ENCODE assay signal across 21 mouse cellular contexts in the genomic region with DNA sequence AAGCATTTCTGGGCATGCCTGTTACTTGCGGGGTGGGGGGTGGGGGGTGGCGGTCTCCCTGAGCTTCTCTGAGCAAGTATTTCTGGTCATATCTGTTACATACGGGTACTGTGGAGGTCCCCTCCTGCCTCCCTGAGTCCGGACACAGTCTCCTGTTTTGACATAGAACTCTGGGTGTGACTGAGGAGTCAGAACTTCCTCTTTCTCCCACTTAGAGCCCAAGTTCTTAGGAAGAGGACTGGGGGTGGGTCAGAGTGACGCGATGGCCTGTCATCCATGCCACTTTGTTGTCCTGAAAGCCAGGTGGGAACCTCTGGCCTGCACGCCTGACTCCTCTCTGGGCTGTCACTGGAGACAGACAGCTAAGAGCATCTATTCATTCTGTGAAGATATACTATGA. TPM values are rescaled to one million over a fixed set of nuclear protein-coding genes. Genes with fewer than 3 reads are reported as not detected.
DNase-seq lines count a peak whose midpoint lies in the region; ATAC-seq and TF ChIP-seq lines count a peak whose summit lies in the region.
"Had no signal": no experiment of that assay in that cellular context is flagged by ENCODE, and none has a peak within 500 bp of the region (broad histone marks: within the 10 kb centered on the region; RNA-seq: fewer than 3 reads in every experiment).

No protein-coding gene starts in this region.

- TF ChIP-seq RAD21 in MEL (IDR thresholded peaks at IDR 0.05; ENCODE audit: low read depth, low read length): no peak

- no peaks in the 10 kb centered on the region for H3K36me3 ChIP-seq in liver, embryonic 16.5 days (ENCODE audit: control insufficient read depth, insufficient read depth)
- H3K36me3 ChIP-seq in liver, embryonic 11.5 days (ENCODE audit: control insufficient read depth, insufficient read depth, low read length): no peaks in the 10 kb centered on the region
- H3K36me3 ChIP-seq in MEL (ENCODE audit: control insufficient read depth in 1 of 2, insufficient read depth in 2 of 2, low read length in 2 of 2): peaks cover 0 to 4% of the 10 kb centered on the region in 2 experiments; a peak in 2 of 4 replicates
- H3K36me3 ChIP-seq in megakaryocyte, embryonic 14.5 days (replicated peaks; ENCODE audit: low read length): no peaks in the 10 kb centered on the region
- H3K36me3 ChIP-seq: hindbrain, embryonic 13.5 days; kidney, embryonic 15.5 days; neural tube, embryonic 12.5 days had no signal

- no peak overlapping the region for H3K4me2 ChIP-seq in liver, embryonic 16.5 days (ENCODE audit: low read depth, low read length)
- H3K4me2 ChIP-seq in liver, embryonic 11.5 days: no peak overlapping the region
- H3K4me2 ChIP-seq: forebrain, embryonic 13.5 days; hindbrain, embryonic 13.5 days; kidney, embryonic 15.5 days; lung, embryonic 14.5 days; neural tube, embryonic 12.5 days had no signal

- ATAC-seq in liver, embryonic 16.5 days (ENCODE audit: low read depth): peak; percentile 45
- no peak for ATAC-seq in liver, embryonic 11.5 days (replicated peaks; ENCODE audit: low FRiP score)
- no peak for ATAC-seq in frontal cortex, adult (ENCODE audit: low TSS enrichment)
- ATAC-seq: forebrain, embryonic 13.5 days had no signal

- TF ChIP-seq CTCF in MEL (IDR thresholded peaks at IDR 0.05 in 2 of 3, conservative IDR thresholded peaks at IDR 0.05 in 1 of 3; ENCODE audit: control insufficient read depth in 1 of 3, insufficient read depth in 1 of 3, low read depth in 2 of 3, low read length in 3 of 3, poor library complexity in 1 of 3, severe bottlenecking in 1 of 3): no peak
- no peak for TF ChIP-seq CTCF in bone marrow macrophage, adult 2 months (IDR thresholded peaks at IDR 0.05; ENCODE audit: low read depth, low read length)

- H3K9ac ChIP-seq in liver, embryonic 16.5 days (ENCODE audit: low read depth, low read length): no peak overlapping the region
- H3K9ac ChIP-seq in liver, embryonic 11.5 days (ENCODE audit: low read depth, low read length): no peak overlapping the region
- H3K9ac ChIP-seq in MEL (ENCODE audit: control insufficient read depth, low read depth, low read length, poor library complexity, severe bottlenecking): peak overlapping the region; percentile 32; the same call in 1 of the 2 replicates
- H3K9ac ChIP-seq: forebrain, embryonic 13.5 days; hindbrain, embryonic 13.5 days; kidney, embryonic 15.5 days; lung, embryonic 14.5 days; neural tube, embryonic 12.5 days had no signal

- no peaks in the 10 kb centered on the region for H3K4me1 ChIP-seq in liver, embryonic 16.5 days (ENCODE audit: control insufficient read depth, low read depth, low read length)
- no peaks in the 10 kb centered on the region for H3K4me1 ChIP-seq in liver, embryonic 11.5 days (replicated peaks; ENCODE audit: control insufficient read depth, insufficient read depth, low read length)
- 0 out of 4 replicates have a peak, but pooled peaks cover 0 to 7% of the 10 kb centered on the region in 2 experiments for H3K4me1 ChIP-seq in MEL (ENCODE audit: control insufficient read depth in 1 of 2, insufficient read depth in 2 of 2, low read length in 2 of 2)
- H3K4me1 ChIP-seq in bone marrow macrophage, adult 2 months (ENCODE audit: control insufficient read depth, insufficient read depth, low read length): peaks cover 16% of the 10 kb centered on the region
- H3K4me1 ChIP-seq in megakaryocyte, embryonic 14.5 days: peaks cover 54% of the 10 kb centered on the region
- H3K4me1 ChIP-seq: forebrain, embryonic 13.5 days; hindbrain, embryonic 13.5 days; neural tube, embryonic 12.5 days had no signal

- no peaks in the 10 kb centered on the region for H3K9me3 ChIP-seq in liver, embryonic 16.5 days (replicated peaks; ENCODE audit: control insufficient read depth, low read length)
- H3K9me3 ChIP-seq in liver, embryonic 11.5 days (ENCODE audit: control insufficient read depth, low read length): no peaks in the 10 kb centered on the region
- no peaks in the 10 kb centered on the region for H3K9me3 ChIP-seq in MEL (replicated peaks; ENCODE audit: insufficient read depth, low read length)
- 0 out of 2 replicates have a peak, but pooled peaks cover 2% of the 10 kb centered on the region for H3K9me3 ChIP-seq in megakaryocyte, embryonic 14.5 days
- H3K9me3 ChIP-seq: forebrain, embryonic 13.5 days; hindbrain, embryonic 13.5 days; kidney, embryonic 15.5 days; neural tube, embryonic 12.5 days had no signal

- no peak overlapping the region for H3K27ac ChIP-seq in liver, embryonic 16.5 days (ENCODE audit: low read length)
- H3K27ac ChIP-seq in liver, embryonic 11.5 days (ENCODE audit: low read depth, low read length): no peak overlapping the region
- no peak overlapping the region for H3K27ac ChIP-seq in MEL (ENCODE audit: control insufficient read depth, low read depth, low read length)
- H3K27ac ChIP-seq in bone marrow macrophage, adult 2 months (ENCODE audit: insufficient read depth, low read depth, low read length): peak overlapping the region; percentile 20
- H3K27ac ChIP-seq: forebrain, embryonic 13.5 days; gastrocnemius, adult 2 months; hindbrain, embryonic 13.5 days; kidney, embryonic 15.5 days; neural tube, embryonic 12.5 days had no signal

- no peak for DNase-seq in liver, embryonic 11.5 days (ENCODE audit: low spot score)
- DNase-seq in MEL (ENCODE audit: low read depth, low spot score): peak; percentile 85
- no peak for DNase-seq in cerebellum, postnatal 14 days
- DNase-seq in cerebellum, adult 9-10 months: no peak
- DNase-seq: cerebellum, adult 18-20 months; cerebellum, postnatal 36 days; gastrocnemius, adult 2 months; kidney, adult 11 months; kidney, postnatal 36 days; lung, embryonic 14.5 days; midbrain, embryonic 14.5 days; right cerebral cortex, adult 18-20 months; right cerebral cortex, postnatal 4 days had no signal

- H3K27me3 ChIP-seq in liver, embryonic 16.5 days (ENCODE audit: control insufficient read depth, insufficient read depth, low read depth, low read length): no peaks in the 10 kb centered on the region
- H3K27me3 ChIP-seq in liver, embryonic 11.5 days (replicated peaks; ENCODE audit: control insufficient read depth, insufficient read depth, low read length): no peaks in the 10 kb centered on the region
- peaks cover 0 to 13% of the 10 kb centered on the region in 2 experiments; a peak in 3 of 4 replicates for H3K27me3 ChIP-seq in MEL (ENCODE audit: control insufficient read depth in 1 of 2, insufficient read depth in 2 of 2, low read length in 2 of 2)
- no peaks in the 10 kb centered on the region for H3K27me3 ChIP-seq in megakaryocyte, embryonic 14.5 days (replicated peaks)
- H3K27me3 ChIP-seq: hindbrain, embryonic 13.5 days; kidney, embryonic 15.5 days; neural tube, embryonic 12.5 days had no signal

- 0 out of 4 replicates have a peak, but pooled peaks of 1 of the 2 experiments have one; percentile 15 for TF ChIP-seq EP300 in MEL (IDR thresholded peaks at IDR 0.05; ENCODE audit: low read depth in 1 of 2, low read length in 2 of 2)

- H3K4me3 ChIP-seq in liver, embryonic 16.5 days (ENCODE audit: low read depth, low read length): no peak overlapping the region
- no peak overlapping the region for H3K4me3 ChIP-seq in liver, embryonic 11.5 days (ENCODE audit: low read depth, low read length)
- peak overlapping the region; percentile 13 to 31 for H3K4me3 ChIP-seq in MEL (ENCODE audit: control insufficient read depth in 1 of 2, insufficient read depth in 1 of 2, low read depth in 2 of 2, low read length in 2 of 2)
- no peak overlapping the region for H3K4me3 ChIP-seq in bone marrow macrophage, adult 2 months (ENCODE audit: insufficient read depth, low read length)
- peak overlapping the region; percentile 57 for H3K4me3 ChIP-seq in megakaryocyte, embryonic 14.5 days (replicated peaks)
- H3K4me3 ChIP-seq: forebrain, embryonic 13.5 days; gastrocnemius, adult 2 months; hindbrain, embryonic 13.5 days; kidney, embryonic 15.5 days; neural tube, embryonic 12.5 days had no signal

- WGBS in liver, embryonic 16.5 days (ENCODE audit: insufficient replicate concordance): 23% methylated on average over 7 of the region's 7 CpGs
- 44% methylated on average over 7 of the region's 7 CpGs for WGBS in liver, embryonic 11.5 days

- no peak for TF ChIP-seq POLR2A in MEL (IDR thresholded peaks at IDR 0.05; ENCODE audit: control insufficient read depth in 1 of 2, insufficient read depth in 1 of 2, low read depth in 1 of 2, low read length in 2 of 2, poor library complexity in 1 of 2)
- TF ChIP-seq POLR2A in bone marrow macrophage, adult 2 months (IDR thresholded peaks at IDR 0.05; ENCODE audit: borderline replicate concordance, low read depth, low read length): no peak

- no peaks in the 10 kb centered on the region for H3K79me2 ChIP-seq in MEL (ENCODE audit: control insufficient read depth, insufficient read depth, low read length, poor library complexity)

TF ChIP-seq in MEL, 35 proteins besides CTCF, POLR2A, EP300 and RAD21:
- no peak for TF ChIP-seq MEF2A (IDR thresholded peaks at IDR 0.05; ENCODE audit: extremely low read depth, insufficient replicate concordance, low read depth, low read length, poor library complexity, severe bottlenecking)
- peak; percentile 21; the same call in 1 of the 2 replicates for TF ChIP-seq ETS1 (IDR thresholded peaks at IDR 0.05; ENCODE audit: low read depth, low read length)
- no peak for TF ChIP-seq TAL1 (IDR thresholded peaks at IDR 0.05; ENCODE audit: low read length)
- no peak for TF ChIP-seq E2F4 (IDR thresholded peaks at IDR 0.05; ENCODE audit: borderline replicate concordance, low read depth, low read length)

RNA-seq across cellular contexts. Expression of gene Inpp5a, which starts 11.5 kb away (rescaled TPM):
- polyA plus RNA-seq in liver, embryonic 16.5 days (2015; fragmentation: Nextera tagmentation; extraction: Ambion mirVana): 3.2 and 3.5 TPM in 2 replicates
- polyA plus RNA-seq in liver, embryonic 11.5 days (2014; fragmentation: Nextera tagmentation; extraction: Ambion mirVana): 11.8 and 14.3 TPM in 2 replicates
- 4.8 and 5.7 TPM in 2 replicates for total RNA-seq in MEL (2012; rRNA removed)
- 10 to 100 TPM in 1 of 2 experiments, not detected in 1; 14.4 TPM for polyA plus RNA-seq in MEL (2012; ENCODE audit: insufficient read depth in 1 of 2, insufficient read length in 2 of 2, low read depth in 1 of 2, low replicate concordance in 2 of 2, missing spikeins in 1 of 2)
- 16.2 and 17.8 TPM in 2 replicates for polyA plus RNA-seq in bone marrow macrophage, adult 2 months (2012; ENCODE audit: insufficient read depth, insufficient read length, missing spikeins)
- 95.0 and 304 TPM in 2 replicates for polyA plus RNA-seq in megakaryocyte, embryonic 14.5 days (2012; ENCODE audit: insufficient read depth, low replicate concordance)

Comparison
In these comparisons a context has a peak if more than half of its experiments do, and no peak if none do; other contexts are left out.
1. H3K4me3 ChIP-seq: peak in MEL (2 of 2) and megakaryocyte, embryonic 14.5 days (single experiment); none in liver, embryonic 16.5 days (single experiment), liver, embryonic 11.5 days (single experiment) and bone marrow macrophage, adult 2 months (single experiment).